Mouse (Mus musculus) heart, adult 11 months (tissue): Measurements from ENCODE around the gene Prss42.
A peak's percentile ranks its signal among the peaks of the same experiment; 100 is the strongest.
"Not testable (repeated sequence)": the region's sequence is repeated elsewhere in the genome, so short reads cannot be mapped to it uniquely, and the experiment has no call there.

Source experiments
- DNase-seq: peaks from one replicate; pipeline ENCODE4 v3.0.0; 2022

Prss42 gene

GRCm38 (mm10) chr9:110790462-110790861 lies 7.5 kb upstream of the Prss42 start:
- no peak for DNase-seq

DNA sequence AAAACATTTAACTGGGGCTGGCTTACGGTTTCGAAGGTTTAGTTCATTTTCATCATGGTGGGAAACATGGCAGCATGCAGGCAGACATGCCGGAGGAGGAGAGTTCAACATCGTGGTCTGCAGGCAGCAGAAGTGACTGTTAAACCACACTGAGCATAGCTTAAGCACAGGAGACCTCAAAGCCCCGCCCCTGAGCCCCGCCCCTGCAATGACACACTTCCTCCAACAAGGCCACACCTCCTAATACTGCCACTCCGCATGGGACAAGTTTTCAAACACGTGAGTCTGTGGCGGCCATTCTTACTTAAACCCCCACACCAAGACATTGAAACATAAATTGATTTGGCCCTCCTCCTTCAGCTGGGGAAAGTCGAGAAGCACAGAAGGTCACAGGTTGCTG lies 953 bp upstream of the Prss42 start:
- no peak for DNase-seq

- DNase-seq = no peak
These were observed 3.0 kb downstream of the Prss42 start for GRCm38 (mm10) chr9:110800834-110801479.

DNA sequence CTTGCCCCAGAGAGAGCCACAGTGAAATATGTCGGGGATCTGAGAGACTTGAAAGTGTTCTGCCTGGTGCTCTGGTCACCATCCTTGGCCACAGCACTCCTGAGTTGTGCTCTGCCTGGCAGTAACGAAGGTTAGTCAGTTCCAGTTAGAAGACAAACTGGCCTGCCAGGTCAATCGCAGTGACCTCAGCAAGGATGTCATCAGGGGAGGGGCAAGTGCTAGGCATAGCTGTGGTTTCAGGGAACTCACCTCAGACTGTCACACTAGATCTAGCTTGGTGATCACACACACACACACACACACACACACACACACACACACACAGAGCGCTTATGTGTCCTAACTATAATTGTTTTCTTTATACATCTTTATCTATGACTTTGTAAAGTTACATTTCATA lies 5.3 kb downstream of the Prss42 start:
- no peak for DNase-seq

GRCm38 (mm10) chr9:110810051-110810450 lies 12.1 kb downstream of the Prss42 start:
- DNase-seq = no peak

- DNase-seq = no peak
These were observed 15.8 kb downstream of the Prss42 start, which contains the start of gene Prss44 for GRCm38 (mm10) chr9:110813789-110814188. Prss44 (plus strand) TSS chr9:110813994.

- DNase-seq = not testable (repeated sequence)
These were observed 22.6 kb downstream of the Prss42 start for GRCm38 (mm10) chr9:110820546-110820945.

DNA sequence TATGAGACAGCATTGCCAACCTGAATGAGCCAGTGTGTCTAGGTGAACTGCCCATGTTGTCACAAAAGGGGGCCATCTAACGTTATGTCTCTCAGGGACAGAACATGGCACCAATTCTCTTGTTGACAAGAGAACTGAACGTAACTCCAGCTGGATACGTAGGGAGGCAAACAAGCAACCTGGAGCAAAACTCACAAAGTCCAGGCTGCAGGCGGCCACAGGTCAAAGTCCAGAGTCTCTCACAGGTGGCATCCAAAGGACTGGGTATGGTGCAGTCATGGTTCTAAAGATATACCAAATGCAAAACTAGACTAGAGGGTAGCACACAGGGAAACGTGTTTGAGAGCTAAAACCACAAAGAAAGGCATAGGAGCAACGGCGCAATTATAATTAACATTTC lies 23.5 kb downstream of the Prss42 start:
- DNase-seq = no peak

- DNase-seq = no peak
These were observed 27.5 kb downstream of the Prss42 start for GRCm38 (mm10) chr9:110825426-110825825.

DNA sequence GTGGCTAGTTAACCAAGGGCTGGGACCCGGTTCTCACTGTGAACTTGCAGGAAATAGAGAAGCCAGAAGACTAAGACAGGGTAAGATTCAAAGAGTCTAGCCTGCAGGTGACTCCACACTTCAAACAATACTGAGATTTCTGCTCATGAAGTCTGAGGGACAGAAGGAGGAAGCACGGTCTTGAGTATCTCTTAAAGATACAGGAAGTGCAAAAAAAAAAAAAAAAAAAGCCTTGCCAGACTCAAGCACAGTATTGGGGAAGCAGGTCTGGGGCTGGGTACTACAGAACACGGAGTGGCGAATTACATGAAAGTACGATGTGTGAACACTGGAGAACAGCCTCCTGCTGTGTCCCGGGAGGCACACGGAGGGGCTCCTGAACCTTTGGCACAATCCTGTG lies 27.9 kb downstream of the Prss42 start:
- no peak for DNase-seq

- DNase-seq = no peak
These were observed 28.4 kb downstream of the Prss42 start, which contains the start of gene Prss43 for GRCm38 (mm10) chr9:110826390-110826789. Prss43 (plus strand) TSS chr9:110826690.

GRCm38 (mm10) chr9:110833021-110833420 lies 35.1 kb downstream of the Prss42 start:
- DNase-seq = no peak

- peak; percentile 89 for DNase-seq
These were observed 36.4 kb downstream of the Prss42 start, which contains the start of gene Prss45 for GRCm38 (mm10) chr9:110834411-110834810. Prss45 (plus strand) TSS chr9:110834588.

GRCm38 (mm10) chr9:110834961-110835360 lies 37.0 kb downstream of the Prss42 start:
- DNase-seq = peak; percentile 91

DNA sequence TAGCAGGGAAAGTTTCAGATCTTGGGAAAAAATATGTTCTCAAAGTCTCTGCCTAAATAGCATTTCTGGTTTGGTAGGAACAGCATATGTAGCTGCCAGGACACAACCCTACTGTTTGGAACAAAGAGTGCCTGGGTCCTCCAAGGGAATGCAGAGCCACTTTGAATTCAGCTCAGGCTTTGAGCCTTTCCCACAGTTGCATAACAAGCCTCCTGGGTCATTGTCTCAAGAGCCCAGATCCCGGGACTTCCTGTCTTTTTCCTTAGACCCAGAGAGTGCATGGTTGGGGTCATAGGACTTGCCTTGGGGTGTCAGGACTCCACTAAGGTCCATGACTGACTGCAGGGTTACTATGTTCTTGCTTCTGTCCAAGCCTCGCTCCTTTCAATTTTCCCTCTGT lies 38.1 kb downstream of the Prss42 start:
- peak; percentile 97 for DNase-seq

- DNase-seq = peak; percentile 90
These were observed 42.9 kb downstream of the Prss42 start for GRCm38 (mm10) chr9:110840905-110841304.

- DNase-seq = no peak
These were observed 43.5 kb downstream of the Prss42 start for GRCm38 (mm10) chr9:110841438-110841837.

GRCm38 (mm10) chr9:110844206-110844605 lies 46.2 kb downstream of the Prss42 start, which contains the start of gene Prss46:
Prss46 (plus strand) TSS chr9:110844506.
- DNase-seq = no peak

GRCm38 (mm10) chr9:110849162-110849561 lies 51.2 kb downstream of the Prss42 start:
- DNase-seq = no peak
